Mouse (Mus musculus) liver, postnatal 0 days (tissue): ENCODE data around the gene Tmprss6. TPM values are rescaled to one million over a fixed set of nuclear protein-coding genes. Genes with fewer than 3 reads are reported as not detected.
A peak's percentile ranks its signal among the peaks of the same experiment; 100 is the strongest.

Experiments used
- ATAC-seq: fragments of 200-750 bp; cut with Nextera tagmentation; 2 replicates; pipeline ENCODE4 v1.8.0; 2017; ENCODE audit warnings: mild to moderate bottlenecking, moderate library complexity
- DNase-seq: peaks from one replicate; pipeline ENCODE4 v3.0.0-alpha.2; 2016
- H3K27ac ChIP-seq: fragments of 300-500 bp; sonication (generic); 2 replicates; pipeline ENCODE4 v1.5.1; 2014; ENCODE audit warnings: antibody characterized with exemption, moderate library complexity, mild to moderate bottlenecking, low read depth
- H3K27me3 ChIP-seq: fragments of 300-500 bp; sonication (generic); 2 replicates; pipeline ENCODE4 v1.6.1; 2014; ENCODE audit warnings: low read length, control low read depth, mixed read lengths; ENCODE audit not compliant: insufficient read depth
- H3K36me3 ChIP-seq: fragments of 300-500 bp; sonication (generic); replicated peaks from 2 replicates; pipeline ENCODE4 v1.6.1; 2014; ENCODE audit warnings: mild to moderate bottlenecking, control low read depth, low read length, moderate library complexity, mixed read lengths; ENCODE audit not compliant: insufficient read depth
- H3K4me1 ChIP-seq: fragments of 300-500 bp; sonication (generic); 2 replicates; pipeline ENCODE4 v1.6.1; 2014; ENCODE audit warnings: antibody characterized with exemption, mild to moderate bottlenecking, control low read depth; ENCODE audit not compliant: insufficient read depth
- H3K4me2 ChIP-seq: fragments of 300-500 bp; sonication (generic); 2 replicates; pipeline ENCODE4 v1.6.1; 2014; ENCODE audit warnings: low read depth, mild to moderate bottlenecking, low read length, moderate library complexity, mixed read lengths
- H3K4me3 ChIP-seq: fragments of 300-500 bp; sonication (generic); 2 replicates; pipeline ENCODE4 v1.5.1; 2014; ENCODE audit warnings: low read depth, low read length
- H3K9ac ChIP-seq: fragments of 300-500 bp; sonication (generic); replicated peaks from 2 replicates; pipeline ENCODE4 v1.6.1; 2014; ENCODE audit warnings: mild to moderate bottlenecking, moderate library complexity
- H3K9me3 ChIP-seq: fragments of 300-500 bp; sonication (generic); 2 replicates; pipeline ENCODE4 v1.6.1; 2016; ENCODE audit warnings: mild to moderate bottlenecking, control low read depth, low read length, mixed read lengths
- CTCF ChIP-seq: sonication (generic); IDR thresholded peaks from 2 replicates; pipeline ENCODE4 v1.5.1; 2016; ENCODE audit warnings: antibody characterized with exemption, low read depth
- EP300 ChIP-seq: IDR thresholded peaks from 2 replicates; pipeline ENCODE4 v1.6.1; 2016; ENCODE audit warnings: antibody characterized with exemption, low read depth, mild to moderate bottlenecking
- WGBS: fragments of 180-500 bp; shearing (Covaris S2); extraction: QIAGEN DNeasy Blood & Tissue Kit; methylation state at CpG from one replicate; pipeline ENCODE4 v1.1.7; 2014; ENCODE audit not compliant: insufficient replicate concordance; 5-methylcytosine and 5-hydroxymethylcytosine counted together
- polyA plus RNA-seq: library from polyadenylated mRNA; unstranded; fragments of >200 nt; fragmentation: Nextera tagmentation; extraction: Ambion mirVana; gene quantifications from 2 replicates; pipeline ENCODE4 v1.2.1, GENCODE M21; 2015

The Tmprss6 gene
- polyA plus RNA-seq, 1 experiment from 2014 or later: 80.3 TPM

DNA sequence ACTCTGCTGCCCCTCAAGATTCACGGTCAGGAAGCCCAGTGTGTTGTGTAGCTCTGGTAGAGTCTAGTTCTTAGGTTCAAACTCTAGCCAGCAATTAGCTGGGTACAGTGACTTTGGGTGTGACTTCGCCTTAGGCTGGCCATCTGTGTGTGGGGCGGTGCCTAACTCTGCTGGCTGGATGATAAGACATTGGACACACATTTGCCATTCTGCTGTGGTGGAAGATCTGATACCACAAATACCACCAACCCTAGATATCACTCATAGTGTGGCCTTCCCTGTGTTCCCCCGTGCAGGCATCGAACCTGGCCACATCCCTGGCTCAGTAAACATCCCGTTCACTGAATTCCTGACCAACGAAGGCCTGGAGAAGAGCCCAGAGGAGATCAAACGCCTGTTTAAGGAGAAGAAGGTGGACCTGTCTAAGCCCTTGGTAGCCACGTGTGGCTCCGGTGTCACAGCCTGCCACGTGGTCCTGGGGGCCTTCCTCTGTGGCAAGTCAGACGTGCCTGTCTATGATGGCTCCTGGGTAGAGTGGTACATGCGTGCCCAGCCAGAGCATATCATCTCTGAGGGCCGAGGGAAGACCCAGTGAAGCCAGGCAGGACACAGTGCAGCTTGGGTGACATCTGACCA lies 55.2 kb downstream of the Tmprss6 start:
- no peak for TF ChIP-seq CTCF
- peak; percentile 94 for TF ChIP-seq EP300
- Histone ChIP-seq H3K4me3 (0 out of 2 replicates have a peak overlapping the region, but pooled peaks have one; percentile 1), H3K9me3 (no peaks in the 10 kb centered on the region), H3K9ac (peak overlapping the region; percentile 54), H3K4me2 (peak overlapping the region; percentile 56), H3K36me3 (peaks cover 28% of the 10 kb centered on the region), H3K4me1 (peaks cover 67% of the 10 kb centered on the region), H3K27ac (peak overlapping the region; percentile 91), H3K27me3 (no peaks in the 10 kb centered on the region)
- DNase-seq (peak; percentile 74), ATAC-seq (peak; percentile 80)
- WGBS: 60% methylated on average over 14 of the region's 14 CpGs

DNA sequence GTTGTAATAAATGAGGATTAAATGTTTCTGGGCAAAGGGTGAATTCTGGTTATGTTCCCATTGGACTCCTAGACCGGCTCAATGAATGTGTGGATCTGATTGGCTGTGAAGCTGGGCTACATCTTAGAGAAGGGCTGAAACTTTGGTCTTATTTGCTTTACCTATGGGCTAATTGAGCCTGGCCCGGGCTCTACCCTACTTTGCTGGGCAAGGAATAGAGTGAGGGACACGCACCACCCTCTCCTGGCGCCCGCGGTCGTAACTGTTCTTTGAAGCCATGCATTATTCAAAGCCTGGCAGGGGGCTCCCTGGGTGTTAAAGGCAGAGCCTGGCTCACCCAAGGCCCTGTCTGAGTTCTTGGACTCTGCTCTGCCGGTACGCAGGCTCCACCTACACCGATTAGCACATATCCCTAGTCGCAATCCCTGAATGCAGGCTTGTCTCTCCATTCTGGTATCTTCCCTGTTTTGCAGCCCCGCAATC lies 58.8 kb downstream of the Tmprss6 start:
- peak overlapping the region; percentile 30 for H3K4me3 ChIP-seq
- peak overlapping the region; percentile 58 for H3K9ac ChIP-seq
- DNase-seq (peak; percentile 46), ATAC-seq (peak; percentile 19)
- peaks cover 28% of the 10 kb centered on the region for H3K36me3 ChIP-seq
- H3K9me3 ChIP-seq: no peaks in the 10 kb centered on the region
- TF ChIP-seq CTCF (no peak), EP300 (no peak)
- H3K4me1 ChIP-seq: peaks cover 82% of the 10 kb centered on the region
- WGBS: 37% methylated on average over 12 of the region's 12 CpGs
- no peaks in the 10 kb centered on the region for H3K27me3 ChIP-seq
- peak overlapping the region; percentile 66 for H3K4me2 ChIP-seq
- H3K27ac ChIP-seq: peak overlapping the region; percentile 100

DNA sequence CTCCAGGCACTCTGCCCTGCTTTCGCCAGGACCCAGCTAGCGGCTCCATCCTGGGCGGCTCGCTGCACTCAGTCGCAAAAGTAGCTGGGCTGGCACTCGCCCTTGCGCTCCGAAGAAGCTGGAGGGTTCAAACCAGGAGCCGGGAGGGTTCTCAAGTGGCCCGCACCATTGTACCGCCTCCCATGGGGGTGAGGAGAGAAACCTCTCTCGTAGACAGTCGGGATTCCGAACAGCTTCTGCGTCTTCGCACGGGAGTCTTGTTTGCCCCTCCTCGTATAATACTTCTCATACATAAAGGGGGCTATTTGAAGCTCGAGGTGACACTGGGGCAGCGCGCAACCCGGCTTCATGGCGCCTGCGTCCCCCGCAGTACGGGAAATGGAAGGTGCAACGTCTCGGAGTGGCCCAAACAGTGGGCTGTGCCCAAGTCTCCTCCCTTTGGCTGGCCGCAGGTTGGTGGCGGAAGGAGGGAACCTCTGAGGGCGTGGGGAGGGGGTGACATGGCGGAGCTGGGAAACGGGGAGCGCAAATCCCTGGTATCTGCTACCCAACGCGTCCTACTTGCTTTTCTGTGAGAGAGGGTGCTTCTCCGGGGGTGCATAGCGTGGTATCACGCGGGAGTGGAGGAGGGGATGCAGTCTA lies 62.0 kb downstream of the Tmprss6 start, which contains the start of gene Mpst:
Gene Mpst, plus strand, starts transcription at position 124 of the 642 bp plus-strand sequence.
- WGBS: under 1% methylated on average over 40 of the region's 40 CpGs
- TF ChIP-seq CTCF (no peak), EP300 (peak; percentile 64; the same call in 1 of the 2 replicates)
- Histone ChIP-seq H3K9ac (peak within 1 kb of the TSS; percentile 93), H3K4me2 (peak within 1 kb of the TSS; percentile 84), H3K4me3 (peak within 1 kb of the TSS; percentile 89), H3K4me1 (peaks cover 79% of the 10 kb centered on the region), H3K27me3 (no peaks in the 10 kb centered on the region), H3K9me3 (no peaks in the 10 kb centered on the region), H3K27ac (peak within 1 kb of the TSS; percentile 100), H3K36me3 (peaks cover 6% of the 10 kb centered on the region; the same call in 1 of the 2 replicates)
- peak; percentile 91 for DNase-seq
- ATAC-seq: peak; percentile 75

DNA sequence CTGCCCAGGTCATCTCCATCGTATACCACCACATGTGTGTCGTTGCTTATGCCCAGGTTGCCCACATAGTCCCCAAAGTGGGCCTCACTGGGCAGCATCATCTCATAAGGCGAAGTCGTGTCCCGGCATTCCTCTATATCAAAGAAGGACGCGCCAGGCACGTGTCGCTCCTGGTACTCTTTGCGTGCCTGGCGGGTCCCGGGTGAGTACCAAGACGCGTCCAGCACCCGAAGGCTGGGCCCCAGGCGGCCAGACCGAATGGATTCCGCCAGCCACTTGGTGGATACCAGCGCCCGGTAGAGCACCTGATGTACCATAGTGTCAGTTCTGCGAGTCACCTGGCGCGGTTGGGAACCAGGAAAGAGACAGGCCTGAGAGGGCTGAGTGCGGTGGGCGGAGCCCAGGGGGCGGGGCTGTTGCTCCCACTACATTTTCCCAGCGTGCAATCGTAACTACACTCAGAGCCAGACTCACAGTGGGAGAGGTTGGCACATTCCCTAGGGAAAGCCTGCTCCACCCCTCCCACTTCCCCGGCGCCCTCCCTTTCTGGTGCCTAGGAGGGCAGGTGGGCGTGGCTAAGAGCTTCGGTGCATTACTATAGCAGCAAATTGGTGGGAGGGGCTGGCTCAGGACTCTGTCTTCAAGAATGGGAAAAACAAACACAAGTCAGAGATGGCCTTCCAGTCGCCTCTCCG lies 62.8 kb downstream of the Tmprss6 start, which contains the start of gene Tst:
Gene Tst, minus strand, starts transcription at position 391 of the 695 bp plus-strand sequence.
- peak within 1 kb of the TSS; percentile 89 for H3K4me3 ChIP-seq
- peaks cover 81% of the 10 kb centered on the region for H3K4me1 ChIP-seq
- WGBS: 2% methylated on average over 33 of the region's 34 CpGs
- TF ChIP-seq EP300 (peak; percentile 16; the same call in 1 of the 2 replicates), CTCF (no peak)
- peak within 1 kb of the TSS; percentile 100 for H3K27ac ChIP-seq
- H3K4me2 ChIP-seq: peak within 1 kb of the TSS; percentile 84
- no peaks in the 10 kb centered on the region for H3K9me3 ChIP-seq
- ATAC-seq (peak; percentile 70), DNase-seq (peak; percentile 92)
- peaks cover 5% of the 10 kb centered on the region; the same call in 1 of the 2 replicates for H3K36me3 ChIP-seq
- H3K9ac ChIP-seq: peak within 1 kb of the TSS; percentile 93
- H3K27me3 ChIP-seq: no peaks in the 10 kb centered on the region

DNA sequence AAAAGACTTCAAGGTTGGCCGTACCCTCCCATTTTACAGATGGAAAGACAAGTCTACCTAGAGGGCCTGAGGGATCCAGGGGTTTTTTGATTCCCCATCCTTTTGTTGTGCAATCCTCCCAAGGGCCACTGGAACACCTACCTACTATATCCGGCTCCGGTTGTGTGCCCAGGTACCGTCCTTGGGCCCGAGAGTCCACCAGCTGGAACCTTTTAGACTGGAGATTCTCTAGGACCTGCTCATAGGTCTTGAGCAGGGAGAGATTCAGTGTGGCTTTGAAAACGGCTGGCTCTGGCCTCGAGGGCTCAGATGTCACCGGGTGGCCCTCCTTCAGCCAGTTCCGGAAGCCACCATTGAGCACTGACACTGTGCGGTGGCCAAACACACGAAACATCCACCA lies 63.3 kb downstream of the Tmprss6 start:
- peaks cover 80% of the 10 kb centered on the region for H3K4me1 ChIP-seq
- ATAC-seq: no peak
- peak overlapping the region; percentile 84 for H3K4me2 ChIP-seq

DNA sequence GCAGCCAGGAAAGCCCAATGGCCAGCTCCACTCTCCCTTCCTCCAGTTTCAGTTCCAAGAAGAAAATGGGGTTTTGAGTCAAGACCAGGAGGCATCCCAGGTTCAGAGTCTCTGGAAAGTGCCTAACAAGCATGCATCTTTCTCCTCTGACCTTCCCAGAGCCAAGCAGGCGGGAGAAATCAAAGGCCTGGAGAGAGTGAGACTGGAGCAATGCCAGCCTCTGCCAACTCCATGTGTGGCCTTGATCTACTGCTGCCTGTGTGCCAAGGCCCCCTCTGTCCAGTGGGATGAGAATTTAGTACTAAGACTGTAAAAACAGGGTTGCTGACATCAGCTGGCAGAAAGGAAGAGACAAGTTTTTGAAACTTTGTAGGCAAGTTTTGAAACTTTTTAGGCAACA lies 64.5 kb downstream of the Tmprss6 start:
- H3K36me3 ChIP-seq: peaks cover 8% of the 10 kb centered on the region; the same call in 1 of the 2 replicates
- peak overlapping the region; percentile 93 for H3K9ac ChIP-seq
- H3K4me2 ChIP-seq: peak overlapping the region; percentile 84
- ATAC-seq: no peak
- H3K27me3 ChIP-seq: no peaks in the 10 kb centered on the region
- H3K4me3 ChIP-seq: peak overlapping the region; percentile 89
- peak; percentile 54 for DNase-seq
- TF ChIP-seq CTCF: no peak
- TF ChIP-seq EP300: no peak
- no peaks in the 10 kb centered on the region for H3K9me3 ChIP-seq
- H3K27ac ChIP-seq: peak overlapping the region; percentile 100
- peaks cover 68% of the 10 kb centered on the region for H3K4me1 ChIP-seq
- 25% methylated on average over 1 of the region's 1 CpGs for WGBS

More for the DNA sequence above, 63.3 kb downstream of the Tmprss6 start:
- TF ChIP-seq CTCF (no peak), EP300 (no peak)
- Histone ChIP-seq H3K9me3 (no peaks in the 10 kb centered on the region), H3K27ac (peak overlapping the region; percentile 100), H3K27me3 (no peaks in the 10 kb centered on the region), H3K9ac (peak overlapping the region; percentile 93), H3K36me3 (no peaks in the 10 kb centered on the region; the same call in 1 of the 2 replicates), H3K4me3 (peak overlapping the region; percentile 89)
- WGBS: 40% methylated on average over 11 of the region's 11 CpGs
- DNase-seq: no peak
